Mouse (Mus musculus) left cerebral cortex, adult 8-10 months (tissue): ENCODE measurements around the gene Tgm2. TPM values are rescaled to one million over a fixed set of nuclear protein-coding genes. Genes with fewer than 3 reads are reported as not detected.

ENCODE experiments used
- DNase-seq, 2 experiments: peaks; one replicate each; pipeline ENCODE4 v3.0.0; 2022; ENCODE audit warnings: low spot score in 2 of 2
- total RNA-seq, 4 experiments: library from RNA; stranded (reverse); gene quantifications; 2 replicates each; pipeline ENCODE4 v1.2.4; 2022

The Tgm2 gene
- total RNA-seq, 4 experiments from 2014 or later: 9.3 to 13.7 (median 10.1) TPM

GRCm38 (mm10) chr2:158115838-158116453 is 30.3 kb downstream of the Tgm2 start:
- no peak for DNase-seq

- no peak for DNase-seq
Observed at GRCm38 (mm10) chr2:158114931-158115330, 31.3 kb downstream of the Tgm2 start.

DNA sequence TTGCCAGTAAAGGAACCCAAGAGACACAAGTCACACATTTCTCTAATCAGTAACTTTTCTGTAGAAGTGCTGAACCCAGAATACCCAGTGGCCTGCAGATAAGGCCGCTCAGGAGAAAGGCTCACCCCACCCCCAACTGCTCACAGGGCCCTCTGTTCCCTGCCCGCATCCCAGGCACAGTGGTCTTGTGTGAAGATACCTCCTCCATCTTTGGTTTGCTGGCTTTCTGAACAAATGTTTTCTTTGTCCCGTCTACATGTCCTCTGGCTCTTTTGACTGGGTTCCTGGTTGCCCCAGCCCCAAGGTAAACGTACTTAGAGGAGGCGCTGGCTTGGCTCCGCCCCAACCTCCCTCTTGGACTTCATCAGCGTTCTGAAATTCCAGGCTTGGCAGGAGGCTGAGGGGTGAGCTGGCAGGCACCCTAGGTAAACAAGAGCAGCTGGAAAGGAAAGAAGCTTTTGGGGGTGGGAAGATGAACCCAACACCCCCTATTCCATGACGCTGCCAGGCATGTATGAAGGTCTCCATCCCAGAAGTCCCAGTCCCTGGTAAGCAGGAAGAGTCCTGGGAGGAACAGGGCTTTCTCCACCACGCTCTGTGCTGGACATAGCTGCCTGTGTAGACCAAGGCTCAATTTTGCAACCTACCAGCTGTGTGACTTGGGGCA is 32.5 kb downstream of the Tgm2 start:
- no peak for DNase-seq

DNA sequence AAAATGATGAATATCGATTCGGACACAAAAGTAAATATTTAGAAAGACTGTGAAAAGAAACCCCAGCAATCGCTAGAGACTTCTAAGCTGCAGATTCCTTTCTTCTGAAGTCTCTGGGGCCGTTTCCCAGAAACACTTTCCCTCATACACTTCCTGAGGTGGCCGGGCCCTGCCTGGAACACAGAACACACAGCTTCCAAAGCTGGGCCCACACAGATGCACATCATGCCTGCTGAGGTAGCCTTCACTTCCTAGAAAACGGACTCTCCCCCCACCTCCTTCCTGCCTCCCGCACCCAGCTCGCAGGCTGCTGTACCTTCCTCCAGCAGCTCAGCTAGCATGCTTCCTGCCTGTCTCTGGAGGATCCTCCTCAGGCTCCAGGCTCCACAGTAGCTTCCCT is 36.7 kb downstream of the Tgm2 start:
- no peak for DNase-seq

- no peak for DNase-seq
Observed at GRCm38 (mm10) chr2:158106947-158107587, 39.2 kb downstream of the Tgm2 start.

DNA sequence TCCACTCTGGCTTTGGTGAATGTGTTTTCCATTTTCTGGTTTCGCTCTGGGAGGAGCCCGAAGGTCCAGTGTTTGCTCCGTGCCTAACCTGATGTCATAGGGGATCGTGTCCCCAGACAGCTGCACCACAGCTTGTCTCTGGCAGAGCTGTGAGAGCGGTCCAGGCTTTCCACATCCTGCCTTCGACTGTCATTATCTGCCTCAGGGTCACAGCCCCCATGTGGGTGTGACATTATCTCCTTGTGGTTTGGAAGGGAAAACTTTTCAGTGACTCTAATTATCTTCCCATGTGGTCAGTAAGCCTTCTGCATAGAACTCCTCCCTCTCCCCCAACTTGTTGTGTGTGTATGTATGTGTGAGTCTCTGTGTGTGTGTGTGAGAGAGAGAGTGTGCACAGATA is 40.6 kb downstream of the Tgm2 start:
- no peak for DNase-seq

- no peak for DNase-seq
Observed at GRCm38 (mm10) chr2:158104966-158105365, 41.3 kb downstream of the Tgm2 start.

DNA sequence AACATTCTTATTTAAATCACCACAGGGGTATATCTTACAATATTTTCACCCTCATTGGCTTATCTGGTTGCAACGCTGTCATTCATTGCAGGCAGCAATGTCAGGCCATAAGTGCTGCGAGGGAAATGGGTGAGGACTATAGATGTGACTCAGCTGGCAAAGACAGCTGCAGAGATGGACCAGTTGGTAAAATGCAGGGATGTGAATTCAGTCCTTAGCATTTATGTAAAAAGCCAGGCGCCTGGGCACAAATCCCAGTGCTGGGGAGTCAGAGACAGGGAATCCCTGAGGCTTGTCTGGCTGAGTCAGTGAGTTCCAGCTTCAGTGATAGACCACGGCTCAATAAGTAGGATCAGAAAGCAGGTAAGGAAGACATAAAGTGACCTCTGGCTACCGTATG is 44.5 kb downstream of the Tgm2 start:
- DNase-seq: peak in 1 of 2 experiments; percentile 43

GRCm38 (mm10) chr2:158099537-158099936 is 46.7 kb downstream of the Tgm2 start:
- DNase-seq: no peak

DNA sequence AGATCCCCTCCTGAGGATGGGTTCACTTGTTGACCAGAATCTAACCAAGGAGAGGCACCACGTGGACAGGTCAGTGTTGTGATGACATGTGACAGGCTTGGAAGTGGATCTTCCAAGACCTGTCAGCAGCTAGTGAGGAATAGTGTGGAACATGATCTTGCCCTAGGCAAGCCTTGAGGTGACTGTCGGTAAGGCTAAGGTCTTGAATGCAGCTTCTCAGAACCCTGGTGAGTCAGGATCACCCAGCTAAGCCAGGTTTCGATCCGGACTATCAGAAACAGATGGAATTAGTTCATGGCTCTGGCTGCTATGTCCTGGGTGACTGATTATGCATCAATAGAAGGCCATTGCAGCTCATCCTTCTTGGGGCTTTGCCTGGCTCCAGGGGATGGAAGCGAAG is 47.5 kb downstream of the Tgm2 start:
- DNase-seq: no peak

GRCm38 (mm10) chr2:158097071-158097470 is 49.2 kb downstream of the Tgm2 start:
- no peak for DNase-seq

DNA sequence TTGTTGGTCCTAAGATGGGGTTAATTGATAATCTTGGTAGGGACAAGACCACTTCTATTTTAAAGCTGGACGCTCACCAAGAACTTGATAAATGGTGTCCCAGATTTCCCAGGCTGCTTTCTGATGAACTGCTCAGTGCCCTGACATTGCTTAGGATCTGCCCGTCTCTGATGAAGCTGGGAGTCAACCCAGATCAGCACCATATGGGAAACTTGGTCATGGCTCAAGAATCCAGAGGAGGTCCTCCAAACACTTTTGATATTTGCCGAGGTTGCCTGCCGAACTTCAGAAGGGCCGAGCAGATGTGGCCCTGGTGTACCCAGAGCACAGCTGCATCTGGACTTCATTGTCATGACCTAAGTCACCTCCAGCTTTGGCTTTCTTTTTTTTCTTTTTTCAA is 51.4 kb downstream of the Tgm2 start:
- DNase-seq: no peak

DNA sequence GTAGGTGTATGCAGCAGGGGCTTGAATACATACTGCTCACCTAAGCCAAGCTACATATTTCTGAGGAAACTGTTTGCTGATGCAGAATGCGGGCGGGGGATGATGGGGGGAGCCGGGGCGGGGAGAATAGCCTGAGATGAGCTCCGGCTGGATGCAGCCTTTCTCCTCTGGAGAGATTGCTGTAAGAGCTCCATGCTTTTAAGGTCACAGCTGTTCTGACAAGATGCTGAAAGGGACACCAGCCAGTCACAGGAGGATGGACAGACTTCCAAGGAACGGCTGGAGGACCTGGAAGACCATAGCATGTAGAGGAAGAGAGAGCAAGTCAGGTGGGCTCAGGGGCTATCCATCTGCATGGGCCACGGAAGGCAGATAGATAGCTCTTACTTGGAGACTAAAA is 51.9 kb downstream of the Tgm2 start:
- no peak for DNase-seq

GRCm38 (mm10) chr2:158093345-158093744 is 52.9 kb downstream of the Tgm2 start:
- no peak for DNase-seq

DNA sequence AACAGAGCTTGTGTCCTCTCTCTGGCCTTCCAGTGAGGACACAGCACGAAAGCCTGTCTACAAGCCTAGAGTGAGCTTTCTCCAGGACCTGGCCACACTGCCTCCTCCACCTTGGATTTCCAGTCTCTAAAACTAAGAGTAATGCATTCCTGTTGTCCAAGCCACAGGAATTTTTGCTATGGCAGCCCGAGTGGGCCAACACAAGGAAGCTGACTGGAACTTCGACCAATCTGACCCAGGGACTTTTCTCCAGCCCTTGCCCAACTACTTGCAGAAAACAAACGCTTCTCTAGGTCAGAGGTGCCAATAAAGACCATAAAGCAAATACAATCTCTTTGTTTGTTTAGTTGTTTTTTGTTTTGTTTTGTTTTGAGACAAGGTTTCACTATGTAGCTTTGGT is 56.1 kb downstream of the Tgm2 start:
- no peak for DNase-seq

- DNase-seq: no peak
Observed at GRCm38 (mm10) chr2:158084486-158084885, 61.8 kb downstream of the Tgm2 start.

GRCm38 (mm10) chr2:158080622-158081241 is 65.5 kb downstream of the Tgm2 start:
- DNase-seq: no peak

- DNase-seq: no peak
Observed at GRCm38 (mm10) chr2:158079843-158080395, 66.3 kb downstream of the Tgm2 start.

GRCm38 (mm10) chr2:158078971-158079370 is 67.3 kb downstream of the Tgm2 start:
- no peak for DNase-seq

- DNase-seq: no peak
Observed at GRCm38 (mm10) chr2:158077981-158078380, 68.3 kb downstream of the Tgm2 start.

DNA sequence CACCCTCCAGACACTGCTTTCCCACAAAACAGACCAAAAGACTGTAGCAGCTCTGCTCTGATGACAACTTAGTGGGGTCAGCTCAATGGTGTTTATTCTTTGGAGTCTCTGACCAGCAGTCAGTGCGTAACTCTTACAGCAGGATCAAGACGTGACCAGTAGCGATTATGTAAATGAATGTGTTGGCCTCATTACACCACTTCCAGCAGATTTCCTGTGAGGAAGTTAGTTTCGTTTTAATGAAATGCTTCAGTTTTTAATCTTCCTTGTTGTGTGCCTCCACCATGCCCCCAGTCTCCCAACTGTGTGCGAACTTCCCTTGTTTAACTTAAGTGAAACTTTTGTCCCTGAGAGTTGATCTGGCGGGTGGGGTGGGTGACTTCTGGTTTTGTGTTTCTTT is 69.5 kb downstream of the Tgm2 start:
- no peak for DNase-seq

- DNase-seq: no peak
Observed at GRCm38 (mm10) chr2:158074835-158075234, 71.4 kb downstream of the Tgm2 start.
